Mouse (Mus musculus) lung, postnatal 0 days (tissue): Measurements from ENCODE around the gene Gm11172.

ENCODE experiments used
- CTCF ChIP-seq: IDR thresholded peaks from 2 replicates; pipeline ENCODE4 v1.5.1; 2016; ENCODE audit warnings: antibody characterized with exemption, mild to moderate bottlenecking
- EP300 ChIP-seq: IDR thresholded peaks from 2 replicates; pipeline ENCODE4 v1.6.1; 2016; ENCODE audit warnings: antibody characterized with exemption, mild to moderate bottlenecking, control low read depth

DNA sequence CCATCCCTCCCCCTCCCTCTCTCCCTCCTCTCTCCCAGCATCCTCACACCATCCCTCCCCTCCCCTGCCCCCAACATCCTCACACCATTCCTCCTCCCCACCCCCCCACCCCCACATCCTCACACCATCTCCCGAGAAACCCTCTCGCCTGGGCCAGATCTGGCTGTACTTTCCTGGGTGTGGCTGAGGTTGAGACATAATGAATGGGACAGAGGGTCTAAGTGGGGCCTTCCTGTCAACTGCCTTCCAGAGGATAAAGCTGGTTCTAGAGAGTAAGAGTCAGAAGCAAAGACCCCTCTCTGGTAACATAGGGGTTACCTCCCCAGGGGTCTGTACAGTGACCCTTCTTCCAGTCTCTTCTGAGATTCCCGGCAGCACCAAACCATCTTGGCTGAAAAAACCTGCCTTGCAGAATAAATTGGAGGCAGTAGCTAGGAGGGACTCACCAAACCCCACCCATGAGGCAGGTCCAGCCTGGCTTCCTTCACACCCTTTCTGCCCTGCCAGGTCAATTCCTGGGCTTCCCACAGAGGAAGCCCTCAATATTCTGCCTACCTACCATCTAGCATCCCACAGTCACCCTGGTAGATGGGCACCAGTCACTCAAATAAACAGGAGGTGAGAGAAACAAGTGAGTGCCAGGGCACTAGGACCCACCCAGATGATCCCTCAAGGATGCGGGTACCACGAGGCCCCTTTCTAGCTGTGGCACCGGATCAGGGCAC is 49.0 kb upstream of the Gm11172 start:
- TF ChIP-seq CTCF: no peak
- no peak for TF ChIP-seq EP300
